In genomic region chr4:86483013-86483615, GRCm38 (mm10) we compare ENCODE assay signal across 15 mouse cellular contexts.
DNase-seq lines count a peak whose midpoint lies in the region; ATAC-seq and TF ChIP-seq lines count a peak whose summit lies in the region.
"Had no signal": no experiment of that assay in that cellular context is flagged by ENCODE, and none has a peak within 500 bp of the region (broad histone marks: within the 10 kb centered on the region; RNA-seq: fewer than 3 reads in every experiment).

No protein-coding gene starts in this region.

- no peak overlapping the region for H3K4me2 ChIP-seq in liver, postnatal 0 days (ENCODE audit: low read depth, low read length)
- H3K4me2 ChIP-seq: embryonic facial prominence, embryonic 12.5 days; heart, embryonic 15.5 days; kidney, embryonic 15.5 days; limb, embryonic 12.5 days; midbrain, embryonic 11.5 days had no signal

- no peak for TF ChIP-seq EP300 in liver, postnatal 0 days (IDR thresholded peaks at IDR 0.05; ENCODE audit: low read depth)

- H3K27ac ChIP-seq in olfactory bulb, adult 2 months (ENCODE audit: insufficient read depth, low read depth, low read length): peak overlapping the region; percentile 15; the same call in 1 of the 2 replicates
- no peak overlapping the region for H3K27ac ChIP-seq in liver, postnatal 0 days (ENCODE audit: low read depth)
- no peak overlapping the region for H3K27ac ChIP-seq in hindbrain, embryonic 10.5 days
- H3K27ac ChIP-seq: embryonic facial prominence, embryonic 12.5 days; heart, embryonic 15.5 days; hindbrain, postnatal 0 days; kidney, embryonic 15.5 days; limb, embryonic 12.5 days had no signal

- TF ChIP-seq POLR2A in olfactory bulb, adult 2 months (IDR thresholded peaks at IDR 0.05; ENCODE audit: insufficient read depth, low read depth, low read length): no peak

- WGBS in olfactory bulb, adult 2 months: 55% methylated on average over 6 of the region's 6 CpGs
- 85% methylated on average over 6 of the region's 6 CpGs for WGBS in liver, postnatal 0 days (ENCODE audit: insufficient replicate concordance)
- WGBS in hindbrain, embryonic 10.5 days: 92% methylated on average over 6 of the region's 6 CpGs

- no peak for TF ChIP-seq CTCF in olfactory bulb, adult 2 months (IDR thresholded peaks at IDR 0.05; ENCODE audit: insufficient read depth, low read depth, low read length)
- no peak for TF ChIP-seq CTCF in liver, postnatal 0 days (IDR thresholded peaks at IDR 0.05; ENCODE audit: low read depth)

- no peaks in the 10 kb centered on the region for H3K9me3 ChIP-seq in liver, postnatal 0 days (ENCODE audit: low read length)
- no peaks in the 10 kb centered on the region for H3K9me3 ChIP-seq in hindbrain, embryonic 10.5 days
- H3K9me3 ChIP-seq: embryonic facial prominence, embryonic 12.5 days; heart, embryonic 15.5 days; kidney, embryonic 15.5 days; limb, embryonic 12.5 days had no signal

- no peak overlapping the region for H3K4me3 ChIP-seq in olfactory bulb, adult 2 months (ENCODE audit: insufficient read depth, low read depth, low read length)
- no peak overlapping the region for H3K4me3 ChIP-seq in liver, postnatal 0 days (ENCODE audit: low read depth, low read length)
- no peak overlapping the region for H3K4me3 ChIP-seq in hindbrain, embryonic 10.5 days
- H3K4me3 ChIP-seq: embryonic facial prominence, embryonic 12.5 days; heart, embryonic 15.5 days; kidney, embryonic 15.5 days; limb, embryonic 12.5 days had no signal

- peaks cover 5% of the 10 kb centered on the region; the same call in 1 of the 2 replicates for H3K4me1 ChIP-seq in olfactory bulb, adult 2 months (ENCODE audit: control insufficient read depth, insufficient read depth, low read length)
- H3K4me1 ChIP-seq in liver, postnatal 0 days (ENCODE audit: insufficient read depth): no peaks in the 10 kb centered on the region
- H3K4me1 ChIP-seq in hindbrain, embryonic 10.5 days (replicated peaks): no peaks in the 10 kb centered on the region
- H3K4me1 ChIP-seq: heart, embryonic 15.5 days had no signal

- no peak overlapping the region for H3K9ac ChIP-seq in liver, postnatal 0 days (replicated peaks)
- H3K9ac ChIP-seq: embryonic facial prominence, embryonic 12.5 days; heart, embryonic 15.5 days; kidney, embryonic 15.5 days; limb, embryonic 12.5 days had no signal

- ATAC-seq in liver, postnatal 0 days: no peak
- ATAC-seq: hindbrain, postnatal 0 days had no signal

- peak; percentile 23 for DNase-seq in gastrocnemius, postnatal 25 days
- no peak for DNase-seq in gastrocnemius, postnatal 10 days
- DNase-seq in NIH3T3 (ENCODE audit: low read depth): peak; percentile 38
- DNase-seq in frontal cortex, postnatal 36 days (ENCODE audit: low spot score in 2 of 2): peak; percentile 62 to 69
- DNase-seq in liver, postnatal 0 days: no peak
- DNase-seq in hindbrain, embryonic 10.5 days (ENCODE audit: low spot score): no peak
- DNase-seq: adrenal gland, postnatal 25 days; cerebellum, adult 11 months had no signal

- H3K36me3 ChIP-seq in liver, postnatal 0 days (replicated peaks; ENCODE audit: insufficient read depth, low read length): no peaks in the 10 kb centered on the region
- no peaks in the 10 kb centered on the region for H3K36me3 ChIP-seq in hindbrain, embryonic 10.5 days
- H3K36me3 ChIP-seq: embryonic facial prominence, embryonic 12.5 days; heart, embryonic 15.5 days; kidney, embryonic 15.5 days; limb, embryonic 12.5 days had no signal

- no peaks in the 10 kb centered on the region for H3K27me3 ChIP-seq in liver, postnatal 0 days (ENCODE audit: insufficient read depth, low read length)
- no peaks in the 10 kb centered on the region for H3K27me3 ChIP-seq in hindbrain, embryonic 10.5 days (ENCODE audit: insufficient read depth, poor library complexity, severe bottlenecking)
- H3K27me3 ChIP-seq: embryonic facial prominence, embryonic 12.5 days; heart, embryonic 15.5 days; kidney, embryonic 15.5 days; limb, embryonic 12.5 days had no signal

Comparison
In these comparisons a context has a peak if more than half of its experiments do, and no peak if none do; other contexts are left out.
1. DNase-seq: peak in gastrocnemius, postnatal 25 days (single experiment), NIH3T3 (single experiment) and frontal cortex, postnatal 36 days (2 of 2); none in gastrocnemius, postnatal 10 days (single experiment), liver, postnatal 0 days (single experiment) and hindbrain, embryonic 10.5 days (single experiment).